Comparison of ENCODE assay signal across 10 mouse cellular contexts in the genomic region with DNA sequence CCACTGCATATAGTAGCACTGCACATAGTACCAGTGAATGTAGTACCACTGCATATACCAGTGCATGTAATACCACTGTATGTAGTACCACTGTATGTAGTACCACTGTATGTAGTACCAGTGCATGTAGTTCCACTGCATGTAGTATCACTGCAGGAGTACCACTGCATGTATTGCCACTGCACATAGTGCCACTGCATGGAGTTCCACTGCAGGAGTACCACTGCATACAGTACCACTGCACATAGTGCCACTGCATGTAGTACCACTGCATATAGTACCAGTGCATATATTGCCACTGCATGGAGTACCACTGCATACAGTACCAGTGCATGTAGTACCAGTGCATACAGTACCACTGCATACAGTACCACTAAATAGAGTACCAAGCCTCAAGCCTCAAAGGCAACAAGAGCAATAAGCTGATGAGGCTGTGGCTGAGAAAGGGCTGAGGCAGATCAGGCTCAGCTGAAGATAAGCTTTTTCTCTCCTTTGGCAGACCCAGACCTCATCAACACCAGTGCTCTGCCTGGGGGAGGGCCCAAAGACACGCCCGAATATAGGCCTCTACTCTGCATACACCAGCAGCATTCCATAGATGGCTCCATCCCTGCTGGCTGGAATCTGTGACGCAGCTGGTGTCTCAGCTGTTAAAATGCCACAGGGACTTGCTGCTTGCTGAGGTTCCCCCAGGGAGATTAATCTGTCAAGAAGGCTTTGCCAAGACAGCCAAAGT. TPM values are rescaled to one million over a fixed set of nuclear protein-coding genes. Genes with fewer than 3 reads are reported as not detected.
DNase-seq lines count a peak whose midpoint lies in the region; ATAC-seq and TF ChIP-seq lines count a peak whose summit lies in the region.
"Had no signal": no experiment of that assay in that cellular context is flagged by ENCODE, and none has a peak within 500 bp of the region (broad histone marks: within the 10 kb centered on the region; RNA-seq: fewer than 3 reads in every experiment).

No protein-coding gene starts in this region.

- no peak overlapping the region for H3K9ac ChIP-seq in lung, embryonic 16.5 days (ENCODE audit: low read length)
- no peak overlapping the region for H3K9ac ChIP-seq in hindbrain, embryonic 13.5 days
- no peak overlapping the region for H3K9ac ChIP-seq in limb, embryonic 14.5 days (ENCODE audit: low read depth, low read length, severe bottlenecking)
- H3K9ac ChIP-seq: liver, embryonic 13.5 days had no signal

- no peak overlapping the region for H3K27ac ChIP-seq in lung, embryonic 16.5 days (ENCODE audit: low read length)
- no peak overlapping the region for H3K27ac ChIP-seq in hindbrain, embryonic 13.5 days
- no peak overlapping the region for H3K27ac ChIP-seq in limb, embryonic 14.5 days (replicated peaks; ENCODE audit: low read depth, low read length)
- H3K27ac ChIP-seq: liver, embryonic 13.5 days had no signal

- WGBS in lung, embryonic 16.5 days = 53% methylated on average over 3 of the region's 3 CpGs
- WGBS in lung, adult 2 months = 45% methylated on average over 3 of the region's 3 CpGs
- 57% methylated on average over 3 of the region's 3 CpGs for WGBS in hindbrain, embryonic 13.5 days
- WGBS in limb, embryonic 14.5 days = 34% methylated on average over 3 of the region's 3 CpGs

- no peaks in the 10 kb centered on the region for H3K36me3 ChIP-seq in lung, embryonic 16.5 days (ENCODE audit: control insufficient read depth, insufficient read depth, low read length)
- H3K36me3 ChIP-seq in hindbrain, embryonic 13.5 days = no peaks in the 10 kb centered on the region
- H3K36me3 ChIP-seq in limb, embryonic 14.5 days (ENCODE audit: control insufficient read depth, insufficient read depth, low read length) = no peaks in the 10 kb centered on the region
- H3K36me3 ChIP-seq: liver, embryonic 13.5 days had no signal

- no peak for TF ChIP-seq CTCF in lung, adult 2 months (IDR thresholded peaks at IDR 0.05; ENCODE audit: insufficient read depth, low read length)

- no peaks in the 10 kb centered on the region for H3K4me1 ChIP-seq in lung, embryonic 16.5 days (replicated peaks; ENCODE audit: control insufficient read depth, insufficient read depth, low read length)
- H3K4me1 ChIP-seq in lung, adult 2 months (ENCODE audit: control insufficient read depth, insufficient read depth, low read length) = no peaks in the 10 kb centered on the region
- peaks cover 6% of the 10 kb centered on the region; the same call in 1 of the 2 replicates for H3K4me1 ChIP-seq in hindbrain, embryonic 13.5 days (replicated peaks)
- H3K4me1 ChIP-seq in limb, embryonic 14.5 days (ENCODE audit: control insufficient read depth, insufficient read depth, low read length) = no peaks in the 10 kb centered on the region
- H3K4me1 ChIP-seq: liver, embryonic 13.5 days had no signal

- H3K4me2 ChIP-seq in lung, embryonic 16.5 days (ENCODE audit: low read depth, low read length) = no peak overlapping the region
- no peak overlapping the region for H3K4me2 ChIP-seq in hindbrain, embryonic 13.5 days
- no peak overlapping the region for H3K4me2 ChIP-seq in limb, embryonic 14.5 days (replicated peaks; ENCODE audit: low read depth, low read length, severe bottlenecking)
- H3K4me2 ChIP-seq: liver, embryonic 13.5 days had no signal

- peak; percentile 21 to 31 for DNase-seq in cerebellum, postnatal 10 days
- DNase-seq in cerebellum, adult 9-11 months = no peak
- DNase-seq in lung, adult 2 months = no peak
- peak; percentile 39 for DNase-seq in limb, embryonic 14.5 days (ENCODE audit: low spot score)
- DNase-seq in spleen, postnatal 36 days (ENCODE audit: low spot score in 2 of 2) = no peak
- DNase-seq in urinary bladder, postnatal 36 days (ENCODE audit: low spot score in 2 of 2) = no peak
- DNase-seq: kidney, adult 8-10 months; liver, embryonic 13.5 days had no signal

- H3K4me3 ChIP-seq in lung, embryonic 16.5 days (ENCODE audit: low read length) = no peak overlapping the region
- no peak overlapping the region for H3K4me3 ChIP-seq in lung, adult 2 months (replicated peaks; ENCODE audit: extremely low read depth, low read depth, low read length)
- no peak overlapping the region for H3K4me3 ChIP-seq in hindbrain, embryonic 13.5 days
- H3K4me3 ChIP-seq in limb, embryonic 14.5 days (replicated peaks; ENCODE audit: low read length) = no peak overlapping the region
- H3K4me3 ChIP-seq: liver, embryonic 13.5 days had no signal

- no peak for TF ChIP-seq POLR2A in lung, adult 2 months (IDR thresholded peaks at IDR 0.05; ENCODE audit: borderline replicate concordance, extremely low read depth, low read depth, low read length)
- TF ChIP-seq POLR2A in limb, embryonic 14.5 days (IDR thresholded peaks at IDR 0.05; ENCODE audit: borderline replicate concordance, extremely low read depth, insufficient read depth, insufficient read length) = no peak

- ATAC-seq in lung, embryonic 16.5 days (ENCODE audit: low read depth) = peak; percentile 23; the same call in 1 of the 2 replicates
- ATAC-seq in hindbrain, embryonic 13.5 days (ENCODE audit: low FRiP score) = peak; percentile 72
- ATAC-seq in limb, embryonic 14.5 days (ENCODE audit: low FRiP score, low read depth) = peak; percentile 76

- no peaks in the 10 kb centered on the region for H3K9me3 ChIP-seq in lung, embryonic 16.5 days (ENCODE audit: control insufficient read depth, low read length)
- no peaks in the 10 kb centered on the region for H3K9me3 ChIP-seq in hindbrain, embryonic 13.5 days
- H3K9me3 ChIP-seq in limb, embryonic 14.5 days (ENCODE audit: control insufficient read depth, low read length) = no peaks in the 10 kb centered on the region
- H3K9me3 ChIP-seq: liver, embryonic 13.5 days had no signal

- no peaks in the 10 kb centered on the region for H3K27me3 ChIP-seq in lung, embryonic 16.5 days (ENCODE audit: control insufficient read depth, insufficient read depth, low read depth, low read length)
- H3K27me3 ChIP-seq in hindbrain, embryonic 13.5 days = no peaks in the 10 kb centered on the region
- no peaks in the 10 kb centered on the region for H3K27me3 ChIP-seq in limb, embryonic 14.5 days (ENCODE audit: control insufficient read depth, insufficient read depth, low read length)
- H3K27me3 ChIP-seq: liver, embryonic 13.5 days had no signal

RNA-seq across cellular contexts. Expression of gene Psmc1, which starts 9.8 kb away (rescaled TPM):
- polyA plus RNA-seq in lung, embryonic 16.5 days (2015; fragmentation: Nextera tagmentation; extraction: Ambion mirVana) = 259 and 266 TPM in 2 replicates
- 20.6 and 34.2 TPM in 2 replicates for polyA plus RNA-seq in lung, adult 2 months (2012; rRNA removed)
- 282 and 285 TPM in 2 replicates for polyA plus RNA-seq in hindbrain, embryonic 13.5 days (2015; fragmentation: Nextera tagmentation; extraction: Ambion mirVana)
- polyA plus RNA-seq in limb, embryonic 14.5 days (2012; rRNA removed) = 81.1 and 127 TPM in 2 replicates
- polyA plus RNA-seq in limb, embryonic 14.5 days (2014; fragmentation: Nextera tagmentation; extraction: Ambion mirVana) = 245 and 262 TPM in 2 replicates

RNA-seq across cellular contexts. Expression of gene Nrde2, which starts 59.3 kb away (rescaled TPM):
- polyA plus RNA-seq in lung, embryonic 16.5 days (2015; fragmentation: Nextera tagmentation; extraction: Ambion mirVana) = 13.2 and 14.7 TPM in 2 replicates
- 7.0 and 11.6 TPM in 2 replicates for polyA plus RNA-seq in lung, adult 2 months (2012; rRNA removed)
- polyA plus RNA-seq in hindbrain, embryonic 13.5 days (2015; fragmentation: Nextera tagmentation; extraction: Ambion mirVana) = 14.4 and 14.9 TPM in 2 replicates
- polyA plus RNA-seq in limb, embryonic 14.5 days (2012; rRNA removed) = 12.3 and 13.0 TPM in 2 replicates
- polyA plus RNA-seq in limb, embryonic 14.5 days (2014; fragmentation: Nextera tagmentation; extraction: Ambion mirVana) = 12.4 and 14.0 TPM in 2 replicates

Comparison
In these comparisons a context has a peak if more than half of its experiments do, and no peak if none do; other contexts are left out.
1. DNase-seq: peak in cerebellum, postnatal 10 days (2 of 2) and limb, embryonic 14.5 days (single experiment); none in cerebellum, adult 9-11 months (single experiment), lung, adult 2 months (single experiment), spleen, postnatal 36 days (0 of 2) and urinary bladder, postnatal 36 days (0 of 2).
2. ATAC-seq: peak in every context shown above with its lines; median percentile 76 in limb, embryonic 14.5 days; 72 in hindbrain, embryonic 13.5 days; 23 in lung, embryonic 16.5 days.